Mouse (Mus musculus) hindbrain, embryonic 12.5 days (tissue): ENCODE measurements at regions not wholly inside any gene's neighbourhood (a gene's known extent, or its start where the extent isn't known, plus 50 kb on each side); places are given as distances from the start of the nearest gene placed in this dataset.

Experiments used
- ATAC-seq: fragments of 200-750 bp; cut with Nextera tagmentation; 2 replicates; pipeline ENCODE4 v1.8.0; 2017; ENCODE audit warnings: moderate TSS enrichment; ENCODE audit not compliant: low FRiP score
- H3K27ac ChIP-seq: fragments of 300-500 bp; sonication (generic); 2 replicates; pipeline ENCODE4 v1.5.1; 2016; ENCODE audit warnings: mild to moderate bottlenecking
- H3K27me3 ChIP-seq: fragments of 300-500 bp; sonication (generic); 2 replicates; pipeline ENCODE4 v1.6.1; 2016; ENCODE audit warnings: mild to moderate bottlenecking
- H3K36me3 ChIP-seq: fragments of 300-500 bp; sonication (generic); 2 replicates; pipeline ENCODE4 v1.6.1; 2016; ENCODE audit warnings: mild to moderate bottlenecking
- H3K4me1 ChIP-seq: fragments of 300-500 bp; sonication (generic); 2 replicates; pipeline ENCODE4 v1.6.1; 2016
- H3K4me2 ChIP-seq: fragments of 300-500 bp; sonication (generic); replicated peaks from 2 replicates; pipeline ENCODE4 v1.6.1; 2016; ENCODE audit warnings: mild to moderate bottlenecking
- H3K4me3 ChIP-seq: fragments of 300-500 bp; sonication (generic); 2 replicates; pipeline ENCODE4 v1.5.1; 2016; ENCODE audit warnings: mild to moderate bottlenecking
- H3K9ac ChIP-seq: fragments of 300-500 bp; sonication (generic); 2 replicates; pipeline ENCODE4 v1.6.1; 2016; ENCODE audit warnings: mild to moderate bottlenecking, moderate library complexity
- H3K9me3 ChIP-seq: fragments of 300-500 bp; sonication (generic); replicated peaks from 2 replicates; pipeline ENCODE4 v1.6.1; 2016; ENCODE audit warnings: mild to moderate bottlenecking
- WGBS: fragments of 180-500 bp; shearing (Covaris S2); methylation state at CpG from one replicate; pipeline ENCODE4 v1.1.7; 2016; 5-methylcytosine and 5-hydroxymethylcytosine counted together

DNA sequence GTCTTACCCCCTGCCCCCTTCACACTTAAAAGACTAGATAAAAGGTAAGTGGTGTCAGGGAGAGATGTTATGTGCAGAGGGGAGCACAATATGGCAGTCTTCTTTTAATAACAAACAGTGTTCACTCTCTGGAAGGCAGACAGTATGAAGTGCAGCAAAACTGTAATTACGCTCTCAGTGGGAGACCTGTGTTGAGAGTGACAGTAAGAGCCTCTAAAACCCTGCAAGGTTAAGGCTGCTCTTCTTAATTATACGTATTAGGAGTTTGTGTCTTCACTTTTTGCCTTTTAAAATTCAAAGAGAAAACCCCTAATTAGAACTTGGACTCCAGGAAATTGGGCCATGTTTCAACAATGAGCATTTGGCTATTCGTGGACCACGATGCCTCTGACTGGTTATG lies 72.2 kb upstream of the Mmadhc start:
- WGBS: 69% methylated on average over 4 of the region's 4 CpGs
- Histone ChIP-seq H3K36me3 (no peaks in the 10 kb centered on the region), H3K9me3 (no peaks in the 10 kb centered on the region), H3K4me3 (no peak overlapping the region), H3K9ac (no peak overlapping the region), H3K4me1 (no peaks in the 10 kb centered on the region), H3K4me2 (no peak overlapping the region), H3K27me3 (no peaks in the 10 kb centered on the region), H3K27ac (no peak overlapping the region)
- no peak for ATAC-seq

DNA sequence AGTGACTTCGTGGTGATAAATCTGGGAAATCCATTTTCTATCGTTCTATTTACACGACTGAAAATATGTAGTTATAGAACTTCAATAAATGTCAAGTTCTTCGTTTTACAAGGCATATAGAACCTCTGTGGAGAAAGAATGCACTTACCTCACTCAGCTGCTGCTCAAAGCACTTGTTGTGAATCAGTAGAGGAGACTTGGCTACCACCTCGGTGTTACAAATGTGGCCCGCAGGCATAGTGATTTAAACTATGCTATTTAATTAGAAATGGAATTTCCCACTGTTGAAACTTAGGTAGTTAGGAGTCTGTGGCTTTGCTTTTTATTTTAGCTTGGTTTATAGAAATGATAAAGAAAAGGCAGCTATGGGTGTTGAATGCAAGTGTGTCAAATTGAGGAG lies 71.8 kb upstream of the Mmadhc start:
- H3K27me3 ChIP-seq: no peaks in the 10 kb centered on the region
- no peaks in the 10 kb centered on the region for H3K36me3 ChIP-seq
- WGBS: 77% methylated on average over 6 of the region's 6 CpGs
- no peak for ATAC-seq
- no peaks in the 10 kb centered on the region for H3K9me3 ChIP-seq
- H3K27ac ChIP-seq: no peak overlapping the region
- H3K4me1 ChIP-seq: no peaks in the 10 kb centered on the region
- no peak overlapping the region for H3K9ac ChIP-seq
- no peak overlapping the region for H3K4me3 ChIP-seq
- no peak overlapping the region for H3K4me2 ChIP-seq

DNA sequence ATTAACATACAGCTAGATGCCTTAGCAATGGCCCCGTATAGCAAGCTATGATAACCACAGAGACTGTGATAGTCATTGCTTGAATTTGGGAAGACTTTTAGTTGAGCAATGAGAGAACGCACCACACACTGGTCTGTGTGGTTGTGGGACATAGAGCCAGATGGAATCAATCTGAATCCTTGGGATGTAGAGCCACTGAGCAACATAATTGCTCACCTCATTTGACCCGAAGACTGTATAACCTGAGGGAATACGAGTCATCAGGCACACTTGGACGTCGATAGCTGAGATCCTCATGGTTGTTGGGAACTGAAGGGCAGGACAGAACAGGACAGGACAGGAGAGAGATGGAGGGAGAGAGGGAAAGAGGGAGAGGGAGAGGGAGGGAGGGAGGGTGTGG lies 68.6 kb upstream of the Mmadhc start:
- Histone ChIP-seq H3K9me3 (no peaks in the 10 kb centered on the region), H3K27ac (no peak overlapping the region), H3K4me3 (no peak overlapping the region), H3K4me2 (no peak overlapping the region), H3K9ac (no peak overlapping the region), H3K36me3 (no peaks in the 10 kb centered on the region), H3K4me1 (no peaks in the 10 kb centered on the region), H3K27me3 (no peaks in the 10 kb centered on the region)
- 84% methylated on average over 6 of the region's 6 CpGs for WGBS
- ATAC-seq: no peak

DNA sequence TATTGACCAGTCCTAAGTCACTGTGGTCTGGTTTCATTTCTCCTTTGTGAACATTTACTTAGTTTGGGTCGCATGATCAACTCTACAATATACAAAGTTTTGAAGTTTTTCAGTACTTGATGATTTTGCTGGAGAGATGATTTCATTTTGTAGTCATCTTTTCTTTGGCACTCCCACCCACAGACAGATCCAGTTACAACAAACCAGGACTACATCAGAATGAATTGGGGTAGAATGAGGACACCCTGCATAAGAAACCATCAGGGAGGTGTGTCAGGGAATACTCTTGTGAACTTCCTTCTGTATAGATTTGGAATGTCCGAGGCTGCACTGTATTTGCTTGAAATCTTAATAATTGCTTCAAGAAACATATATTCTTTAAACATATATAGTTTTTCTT lies 59.5 kb upstream of the Mmadhc start:
- Histone ChIP-seq H3K4me1 (no peaks in the 10 kb centered on the region), H3K9me3 (no peaks in the 10 kb centered on the region), H3K27me3 (no peaks in the 10 kb centered on the region), H3K27ac (no peak overlapping the region), H3K9ac (no peak overlapping the region), H3K4me2 (no peak overlapping the region), H3K36me3 (no peaks in the 10 kb centered on the region), H3K4me3 (no peak overlapping the region)
- 86% methylated on average over 2 of the region's 2 CpGs for WGBS
- ATAC-seq: no peak

DNA sequence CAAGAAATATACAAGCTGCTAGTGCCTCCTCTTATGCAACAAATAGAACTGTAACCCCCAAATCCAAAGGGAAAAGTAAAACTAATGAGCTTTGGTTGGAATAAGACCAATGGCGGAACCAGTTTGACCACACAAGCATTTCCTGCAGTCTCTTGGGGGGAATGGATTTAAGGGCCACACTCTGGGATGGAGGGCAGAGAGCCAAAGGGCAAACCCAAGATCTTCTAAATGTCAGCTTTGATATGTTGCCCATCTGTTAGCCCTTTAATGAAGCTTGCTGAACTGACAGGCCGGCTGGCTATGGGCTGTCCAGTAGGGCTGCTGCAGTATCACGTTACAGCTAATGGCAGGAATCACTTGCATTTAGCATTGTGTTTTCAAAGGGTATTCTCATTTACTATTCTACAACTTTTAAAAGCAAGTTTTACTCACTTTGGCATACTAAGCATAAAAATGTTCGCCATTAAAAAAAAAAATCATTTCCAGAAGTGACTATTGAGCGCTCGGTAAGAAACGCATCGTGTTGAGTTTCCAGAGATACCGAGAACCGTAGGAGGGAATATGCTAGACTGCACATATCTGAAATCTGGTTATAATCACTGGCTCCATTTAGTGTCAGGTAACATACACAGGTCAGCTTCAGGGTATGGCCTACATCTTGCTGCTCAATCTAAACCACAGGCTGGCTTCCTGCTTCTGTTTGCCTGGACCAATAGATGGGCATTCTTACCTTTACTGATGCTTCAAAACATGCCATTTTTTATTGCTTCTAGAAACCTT lies 51.1 kb upstream of the Mmadhc start:
- ATAC-seq: no peak
- WGBS: 68% methylated on average over 10 of the region's 10 CpGs
- H3K4me2 ChIP-seq: no peak overlapping the region

More for the DNA sequence above, 51.1 kb upstream of the Mmadhc start:
- Histone ChIP-seq H3K36me3 (no peaks in the 10 kb centered on the region), H3K27me3 (no peaks in the 10 kb centered on the region), H3K9ac (no peak overlapping the region), H3K9me3 (no peaks in the 10 kb centered on the region), H3K4me3 (no peak overlapping the region), H3K27ac (no peak overlapping the region), H3K4me1 (peaks cover 2% of the 10 kb centered on the region; the same call in 1 of the 2 replicates)
